Mouse (Mus musculus): ENCODE results near the gene Fbxo40.

Gene Fbxo40

DNA sequence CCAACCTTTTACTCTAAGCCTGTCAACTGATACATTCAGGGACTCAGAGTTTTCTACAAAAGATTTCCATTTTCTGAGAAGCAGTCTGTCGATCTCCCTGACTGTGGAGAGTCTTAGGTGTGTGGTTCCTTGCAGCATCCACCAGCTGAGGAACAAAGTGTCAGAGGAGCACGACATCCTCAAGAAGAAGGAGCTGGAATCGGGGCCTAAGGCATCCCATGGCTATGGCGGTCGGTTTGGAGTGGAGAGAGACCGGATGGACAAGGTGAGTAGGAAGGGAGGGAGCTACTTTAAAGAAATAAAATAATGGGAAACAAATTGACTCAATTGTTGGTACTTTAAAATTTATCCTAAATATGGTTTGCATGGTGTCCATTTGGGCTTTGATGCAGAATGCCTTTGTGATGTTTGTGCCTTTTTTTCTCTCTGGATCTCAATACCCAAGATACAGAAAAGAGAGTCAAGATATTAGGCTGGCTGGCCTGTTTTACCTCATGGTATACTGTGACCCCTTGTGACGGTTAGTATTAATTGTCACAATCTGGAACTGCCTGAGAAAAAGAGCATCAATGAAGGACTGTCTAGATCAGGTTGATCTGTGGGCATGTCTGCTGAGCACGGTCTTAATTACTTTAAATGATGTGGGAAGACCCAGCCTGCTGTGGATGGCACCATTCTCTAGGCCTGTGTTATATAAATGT is 43.7 kb downstream of the Fbxo40 start:
- DNase-seq: no peak

- DNase-seq: no peak
Observed at GRCm38 (mm10) chr16:36944895-36945424, 45.3 kb downstream of the Fbxo40 start.

DNA sequence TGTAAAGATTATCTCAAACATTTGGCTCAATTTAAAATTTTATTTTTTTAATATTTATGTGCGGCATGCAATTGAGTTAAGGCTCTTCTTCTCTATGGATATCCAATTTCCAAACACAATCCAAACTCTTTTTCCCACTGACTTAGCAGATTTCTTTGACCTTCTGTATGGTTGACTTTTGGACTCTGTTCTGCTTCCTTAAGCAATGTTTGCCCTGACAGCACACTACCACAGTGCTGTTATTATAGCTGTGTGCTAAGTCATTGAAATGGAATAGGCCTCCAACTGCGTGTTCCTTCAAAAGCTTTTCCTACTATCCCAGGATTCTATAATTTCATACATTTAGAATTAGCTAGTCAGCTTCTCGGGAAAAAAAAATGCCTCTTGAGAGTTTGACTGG is 46.7 kb downstream of the Fbxo40 start:
- DNase-seq: no peak

DNA sequence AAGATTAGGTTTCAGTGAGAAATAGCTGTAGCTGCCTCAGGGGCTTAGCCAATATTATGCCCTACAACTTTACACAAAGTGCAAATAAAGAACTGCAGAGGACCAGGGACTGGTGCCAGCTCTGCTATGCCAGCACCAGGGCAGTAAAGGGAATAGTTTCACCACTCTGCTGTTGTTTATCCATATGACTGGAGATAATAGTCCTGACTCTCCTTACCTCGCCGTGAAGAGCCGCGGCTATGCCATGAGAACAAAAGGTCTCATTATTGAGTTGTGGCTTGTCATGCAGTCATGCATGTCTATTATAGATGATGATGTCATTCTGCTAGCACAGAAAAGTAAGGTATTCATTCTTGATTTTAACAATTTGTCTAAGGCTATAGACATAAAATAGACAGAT is 48.4 kb downstream of the Fbxo40 start:
- DNase-seq: no peak

DNA sequence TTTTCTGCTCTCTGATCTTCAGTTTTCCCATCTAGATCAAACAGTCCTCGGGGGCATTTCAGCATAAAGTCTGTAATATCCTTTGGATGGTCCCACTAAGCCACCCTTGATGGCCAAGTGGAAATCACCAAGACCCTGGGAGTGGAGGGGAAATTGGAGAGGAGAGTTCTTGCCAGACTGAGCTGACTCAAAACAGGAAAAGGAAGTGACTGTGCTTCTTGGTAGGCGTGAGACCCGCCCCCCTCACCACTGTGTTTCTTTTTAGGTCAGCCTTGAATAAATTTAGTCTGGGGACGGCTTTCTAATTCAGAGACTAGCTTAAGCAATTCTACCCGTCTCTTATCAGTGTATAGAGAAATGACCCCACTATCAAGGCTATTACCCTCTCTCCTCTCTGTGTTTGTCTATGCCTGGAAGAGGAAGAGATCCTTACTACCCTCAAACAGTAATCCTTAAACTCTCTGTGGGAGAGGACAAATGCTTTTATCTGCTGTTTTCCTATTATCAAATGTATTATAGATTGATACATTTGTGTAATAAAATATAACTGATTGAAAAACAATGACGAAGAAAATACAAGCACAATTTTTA is 49.0 kb downstream of the Fbxo40 start:
- DNase-seq: no peak

GRCm38 (mm10) chr16:36935814-36936213 is 54.5 kb downstream of the Fbxo40 start:
- DNase-seq: no peak

GRCm38 (mm10) chr16:36934841-36935620 is 55.2 kb downstream of the Fbxo40 start, which contains the start of gene Hcls1:
Gene Hcls1, plus strand, starts transcription at chr16:36934983.
- no peak for DNase-seq

DNA sequence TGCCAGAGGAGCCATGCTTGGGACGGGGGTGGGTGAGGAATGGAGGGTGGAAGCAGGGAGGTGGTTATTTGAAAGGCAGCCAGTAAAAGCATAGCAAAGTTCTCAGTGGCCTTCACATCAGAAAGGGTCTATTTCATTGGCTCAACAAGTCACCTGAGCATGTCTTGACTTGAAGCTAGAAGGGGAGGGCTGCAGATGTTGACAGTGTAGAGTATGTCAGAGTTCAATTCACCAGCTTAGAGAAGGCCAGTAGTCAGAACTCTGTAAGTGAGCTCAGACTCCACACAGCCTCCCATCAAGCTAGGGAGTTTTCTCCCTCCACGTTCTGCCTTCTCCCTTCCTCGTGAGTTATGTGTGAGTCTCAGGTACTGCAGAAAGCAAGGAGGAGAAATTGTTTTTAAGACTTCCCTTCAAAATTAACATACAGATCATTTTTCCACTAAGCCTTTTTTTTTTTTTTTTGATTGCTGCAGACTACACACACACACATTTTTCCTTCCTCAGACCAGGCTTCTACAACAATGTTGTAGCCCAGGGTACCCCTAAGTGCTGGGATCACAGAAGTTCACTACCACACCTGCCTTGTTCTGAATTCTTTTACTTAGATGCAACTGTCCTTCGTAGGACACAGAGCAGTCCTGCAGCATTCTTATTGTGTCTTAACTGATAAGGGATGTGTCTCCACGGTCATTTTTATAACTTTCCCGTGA is 56.0 kb downstream of the Fbxo40 start:
- no peak for DNase-seq

DNA sequence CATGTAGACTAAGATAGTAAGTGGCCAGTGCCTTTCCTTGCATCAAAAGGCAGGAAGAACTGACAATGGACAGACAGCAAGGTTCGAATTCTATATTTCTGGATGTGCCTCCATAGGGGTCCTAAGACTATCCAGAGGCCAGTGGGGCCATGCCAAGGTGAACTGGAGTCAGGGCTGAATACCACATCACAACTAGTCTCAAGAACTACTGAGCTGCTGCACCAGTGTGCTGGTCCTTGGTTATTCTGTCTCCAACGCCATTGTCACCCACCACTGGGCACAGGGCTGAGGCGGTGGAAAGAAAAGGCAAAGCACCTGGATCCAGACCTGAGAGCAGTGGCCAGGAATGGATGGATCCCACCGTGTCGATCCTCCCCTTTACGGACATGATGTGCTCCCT is 57.7 kb downstream of the Fbxo40 start:
- no peak for DNase-seq

DNA sequence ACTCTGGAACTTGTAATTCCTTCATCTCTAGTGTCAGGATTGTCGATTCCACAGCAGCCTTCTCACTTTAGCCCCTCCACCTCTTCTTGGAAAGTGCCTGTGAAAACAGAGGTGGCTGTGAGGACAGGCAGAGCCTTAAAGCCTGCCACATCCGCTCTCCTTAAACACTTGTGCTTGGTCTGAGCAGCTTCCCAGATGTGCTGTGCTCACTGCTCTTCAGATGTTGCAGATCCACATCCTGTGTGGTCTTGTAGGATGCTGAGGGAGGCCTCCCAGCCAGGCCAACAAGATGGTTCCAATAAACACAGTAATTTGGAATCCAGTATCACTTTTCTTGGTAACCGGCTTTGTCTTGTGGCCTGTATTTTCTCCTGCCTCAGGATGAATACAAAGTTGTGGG is 58.3 kb downstream of the Fbxo40 start:
- no peak for DNase-seq

DNA sequence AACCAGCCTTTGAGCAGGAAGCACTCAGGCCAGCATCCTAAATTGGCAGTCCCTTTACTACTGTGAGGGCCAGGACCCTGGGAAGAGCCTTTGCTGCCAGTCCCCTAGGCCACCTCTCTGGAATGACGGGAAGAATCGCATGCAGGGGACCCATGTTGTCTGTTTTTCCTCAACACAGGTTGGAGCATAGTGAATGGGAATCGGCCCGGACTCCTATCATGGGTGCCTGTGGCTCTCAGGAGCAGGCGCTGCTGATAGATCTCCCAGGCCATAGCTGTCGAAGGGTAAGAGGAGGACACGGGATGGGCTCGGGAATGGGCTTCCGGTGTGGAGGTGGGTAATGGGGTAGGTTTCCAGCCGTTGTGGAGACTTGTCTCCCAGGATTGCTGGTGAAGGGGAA is 58.9 kb downstream of the Fbxo40 start:
- no peak for DNase-seq

DNA sequence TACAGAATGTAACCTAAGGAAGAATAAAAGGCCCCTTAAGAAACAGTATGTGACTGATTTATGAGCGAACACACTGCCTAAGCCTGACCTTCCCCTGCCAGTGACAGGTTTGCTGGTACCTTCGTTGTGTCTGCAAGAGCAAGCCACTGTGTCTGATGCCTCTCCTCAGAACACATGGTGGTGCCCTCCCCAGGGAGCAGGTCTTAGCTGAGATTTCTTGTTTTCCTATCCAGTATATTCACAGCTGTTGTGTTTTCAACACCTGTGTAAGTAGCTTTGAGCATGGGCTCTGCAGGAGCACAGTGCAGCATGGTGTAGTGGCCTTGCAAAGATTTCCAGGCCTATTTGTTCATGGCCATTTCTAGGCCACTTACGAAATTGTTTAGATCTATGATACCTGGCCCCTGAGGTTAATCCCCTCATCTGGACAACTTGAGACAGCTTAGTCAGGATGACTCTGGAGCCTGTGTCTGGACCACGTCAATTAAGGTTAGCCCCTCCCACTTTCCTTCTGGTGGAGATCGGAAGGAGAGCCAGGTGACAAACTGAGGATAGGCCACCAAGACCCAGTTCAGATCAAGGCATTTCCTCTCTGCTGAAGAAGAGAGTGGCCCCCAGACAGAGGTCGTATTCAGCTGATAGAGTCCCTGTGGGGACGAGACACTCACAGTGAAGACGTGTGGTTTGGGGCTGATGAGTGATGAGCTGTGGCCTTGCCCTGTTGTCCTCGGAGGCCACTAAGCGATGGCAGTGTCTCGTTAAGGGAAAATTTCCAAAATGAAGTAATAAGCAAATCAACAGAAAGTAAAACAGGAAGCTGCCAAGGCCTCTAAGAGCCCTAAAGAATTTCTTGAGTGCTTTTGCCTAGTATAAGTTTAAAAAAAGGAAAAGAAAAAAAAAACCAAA is 59.8 kb downstream of the Fbxo40 start:
- DNase-seq: no peak

- DNase-seq: no peak
Observed at GRCm38 (mm10) chr16:36929216-36929615, 61.1 kb downstream of the Fbxo40 start.

GRCm38 (mm10) chr16:36928106-36928500 is 62.2 kb downstream of the Fbxo40 start:
- DNase-seq: no peak

DNA sequence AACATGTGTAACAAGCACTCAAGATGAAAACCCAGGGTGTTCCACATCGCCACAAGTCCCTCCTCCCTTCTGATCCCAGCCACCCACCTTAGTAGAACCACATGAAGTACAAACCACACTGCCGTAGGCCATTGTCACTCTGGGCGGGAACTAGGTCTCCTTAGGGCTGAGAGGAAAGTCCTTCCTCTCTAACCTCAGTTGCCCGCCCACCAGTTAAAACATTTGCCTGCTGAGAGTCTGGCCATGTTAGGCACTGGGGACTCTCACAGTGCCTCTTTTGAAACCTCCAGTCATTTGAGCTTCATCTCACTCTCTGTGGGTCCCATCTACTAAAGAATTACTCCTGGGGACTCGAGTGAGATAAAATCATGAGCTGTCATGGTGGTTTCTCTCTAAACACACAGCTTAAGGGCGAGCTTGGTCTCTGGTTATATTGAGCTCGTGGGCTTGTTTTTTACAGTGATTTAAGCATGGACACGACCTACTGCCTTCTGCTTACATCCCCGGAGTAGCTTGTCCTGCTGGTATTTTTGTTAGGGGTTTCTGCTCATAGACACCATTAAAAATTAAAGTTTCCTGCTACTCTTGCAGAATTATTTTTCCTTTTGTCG is 62.7 kb downstream of the Fbxo40 start:
- DNase-seq: no peak

GRCm38 (mm10) chr16:36926514-36927447 is 63.5 kb downstream of the Fbxo40 start:
- no peak for DNase-seq

DNA sequence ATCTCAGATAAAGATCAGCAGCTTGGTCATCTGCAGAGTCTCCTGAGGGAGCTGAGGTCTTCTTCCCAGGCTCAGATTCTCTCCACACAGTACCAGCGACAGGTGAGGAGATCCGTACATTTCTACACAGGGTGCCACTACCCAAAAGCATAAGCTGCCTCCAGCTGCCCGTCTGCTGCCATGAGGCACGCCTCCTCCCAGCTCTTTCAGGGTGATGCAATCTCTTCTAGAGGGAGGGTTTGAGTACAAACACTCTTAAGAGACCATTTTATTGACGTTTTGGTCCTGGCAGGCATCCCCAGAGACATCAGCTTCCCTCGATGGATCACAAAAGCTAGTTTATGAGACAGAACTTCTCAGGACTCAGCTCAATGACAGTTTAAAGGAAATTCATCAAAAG is 64.5 kb downstream of the Fbxo40 start:
- peak; percentile 35 for DNase-seq

DNA sequence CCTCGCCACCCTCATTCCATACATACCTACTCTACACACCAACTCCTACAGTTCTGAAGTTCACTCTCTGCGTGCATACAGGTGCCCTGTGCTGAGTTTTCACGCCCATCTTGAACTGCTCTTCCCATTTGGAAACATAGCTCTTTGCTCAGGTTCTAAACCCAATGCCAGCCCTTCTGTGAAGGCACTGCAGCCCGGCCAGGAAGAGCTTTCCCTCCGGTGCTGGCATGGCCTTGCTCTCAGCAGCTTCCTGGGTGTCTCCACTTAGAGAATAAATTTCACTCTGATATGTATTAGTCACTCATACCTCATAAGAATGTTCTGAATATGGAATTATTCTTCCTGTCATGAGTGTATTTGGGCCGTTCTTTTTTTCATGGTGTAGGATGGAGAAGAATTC is 64.9 kb downstream of the Fbxo40 start:
- no peak for DNase-seq

DNA sequence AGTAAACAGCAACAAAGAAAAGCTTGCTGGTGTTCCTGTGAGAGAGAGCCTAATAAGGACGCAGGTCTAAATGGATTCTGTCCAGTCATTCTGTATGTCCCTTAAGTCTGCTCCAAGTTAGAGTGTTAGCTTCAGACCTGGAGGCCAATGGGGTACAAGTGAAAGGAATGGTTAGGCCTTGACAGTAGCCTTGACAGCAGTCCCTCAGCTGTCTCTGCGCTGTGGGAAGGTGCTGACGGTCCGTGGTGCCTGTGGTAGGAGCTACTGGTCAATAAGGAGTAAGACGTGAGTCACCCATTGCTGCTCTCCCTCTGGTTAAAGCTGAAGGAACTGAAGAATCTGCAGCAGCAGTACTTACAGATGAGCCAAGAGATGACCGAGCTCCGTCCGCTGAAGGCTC is 66.0 kb downstream of the Fbxo40 start:
- no peak for DNase-seq

- DNase-seq: no peak
Observed at GRCm38 (mm10) chr16:36921980-36922379, 68.3 kb downstream of the Fbxo40 start.
